Mouse (Mus musculus): ENCODE results near the gene Gjc2. TPM values are rescaled to one million over a fixed set of nuclear protein-coding genes. Genes with fewer than 3 reads are reported as not detected.

The Gjc2 gene
- total and polyA plus RNA-seq, 3 experiments = 0.45 to 0.72 (median 0.57) TPM

DNA sequence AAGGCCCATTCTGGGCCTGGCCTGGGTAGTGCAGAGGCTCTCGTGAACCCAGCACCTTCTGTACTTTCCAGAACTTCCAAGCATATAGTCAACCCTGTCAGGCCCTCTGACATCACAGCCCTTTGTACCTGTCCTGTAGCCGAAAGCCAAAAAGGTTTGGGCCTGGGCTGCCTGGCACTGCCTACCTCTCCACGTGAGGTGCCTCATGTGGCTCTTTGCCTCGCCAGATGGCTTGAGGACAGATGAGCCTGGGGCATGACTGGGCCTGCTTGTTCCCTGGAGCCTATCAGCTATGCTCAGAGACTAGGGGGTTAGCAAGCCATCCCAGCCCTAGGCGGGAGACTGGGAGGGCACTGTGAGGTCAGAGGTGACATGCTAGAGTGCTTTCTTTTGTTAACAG is 2.5 kb upstream of the Gjc2 start:
- Histone ChIP-seq H3K4me1 (ENCODE audit: control insufficient read depth, insufficient read depth, low read length) (peaks cover 6% of the 10 kb centered on the region), H3K27me3 (ENCODE audit: control insufficient read depth, insufficient read depth, low read length) (no peaks in the 10 kb centered on the region), H3K36me3 (ENCODE audit: control insufficient read depth, insufficient read depth, low read length) (no peaks in the 10 kb centered on the region), H3K4me3 (no peak overlapping the region), H3K79me2 (replicated peaks; ENCODE audit: control insufficient read depth, insufficient read depth, low read length) (no peaks in the 10 kb centered on the region; the same call in 1 of the 2 replicates), H3K9ac (ENCODE audit: low read depth, low read length) (no peak overlapping the region), H3K27ac (no peak overlapping the region)
- TF ChIP-seq EP300 (IDR thresholded peaks at IDR 0.05; ENCODE audit: insufficient read depth, low read depth, low read length) (no peak), CTCF (IDR thresholded peaks at IDR 0.05) (no peak), POLR2A (IDR thresholded peaks at IDR 0.05; ENCODE audit: insufficient read depth, low read depth, low read length) (no peak)
- intact Hi-C loops (cut with DNase I) = no loop called here
- no peak for DNase-seq
- WGBS = 85% methylated on average over 5 of the region's 5 CpGs

- Histone ChIP-seq H3K36me3 (ENCODE audit: control insufficient read depth, insufficient read depth, low read length) (no peaks in the 10 kb centered on the region), H3K27ac (peak overlapping the region; percentile 78), H3K27me3 (ENCODE audit: control insufficient read depth, insufficient read depth, low read length) (no peaks in the 10 kb centered on the region), H3K4me3 (no peak overlapping the region), H3K4me1 (ENCODE audit: control insufficient read depth, insufficient read depth, low read length) (peaks cover 6% of the 10 kb centered on the region), H3K79me2 (replicated peaks; ENCODE audit: control insufficient read depth, insufficient read depth, low read length) (no peaks in the 10 kb centered on the region), H3K9ac (ENCODE audit: low read depth, low read length) (no peak overlapping the region)
- intact Hi-C loops (cut with DNase I) = loop anchor here (2.0 kb wide), 1 partner anchor 23 kb away; no protein-coding TSS in a partner anchor
- peak; percentile 95 for TF ChIP-seq CTCF (IDR thresholded peaks at IDR 0.05)
- no peak for TF ChIP-seq POLR2A (IDR thresholded peaks at IDR 0.05; ENCODE audit: insufficient read depth, low read depth, low read length)
- peak; percentile 82; the same call in 1 of the 2 replicates for TF ChIP-seq EP300 (IDR thresholded peaks at IDR 0.05; ENCODE audit: insufficient read depth, low read depth, low read length)
- 5% methylated on average over 3 of the region's 3 CpGs for WGBS
- DNase-seq = peak; percentile 68 to 75
These were observed 808 bp upstream of the Gjc2 start for GRCm38 (mm10) chr11:59183821-59184220.

GRCm38 (mm10) chr11:59176921-59177320 is 6.1 kb downstream of the Gjc2 start:
- no peak for DNase-seq
- Histone ChIP-seq H3K27ac (no peak overlapping the region), H3K4me1 (ENCODE audit: control insufficient read depth, insufficient read depth, low read length) (no peaks in the 10 kb centered on the region), H3K9ac (ENCODE audit: low read depth, low read length) (no peak overlapping the region), H3K36me3 (ENCODE audit: control insufficient read depth, insufficient read depth, low read length) (no peaks in the 10 kb centered on the region), H3K79me2 (replicated peaks; ENCODE audit: control insufficient read depth, insufficient read depth, low read length) (no peaks in the 10 kb centered on the region), H3K4me3 (no peak overlapping the region), H3K27me3 (ENCODE audit: control insufficient read depth, insufficient read depth, low read length) (peaks cover 10% of the 10 kb centered on the region)
- WGBS = 8% methylated on average over 32 of the region's 34 CpGs
- TF ChIP-seq EP300 (IDR thresholded peaks at IDR 0.05; ENCODE audit: insufficient read depth, low read depth, low read length) (no peak), POLR2A (IDR thresholded peaks at IDR 0.05; ENCODE audit: insufficient read depth, low read depth, low read length) (no peak), CTCF (IDR thresholded peaks at IDR 0.05) (no peak)
- intact Hi-C loops (cut with DNase I) = no loop called here

GRCm38 (mm10) chr11:59176475-59176874 is 6.5 kb downstream of the Gjc2 start:
- Histone ChIP-seq H3K27me3 (ENCODE audit: control insufficient read depth, insufficient read depth, low read length) (peaks cover 10% of the 10 kb centered on the region), H3K27ac (no peak overlapping the region)

GRCm38 (mm10) chr11:59174189-59174838 is 8.7 kb downstream of the Gjc2 start:
- no peak for DNase-seq
- Histone ChIP-seq H3K27me3 (ENCODE audit: control insufficient read depth, insufficient read depth, low read length) (peaks cover 10% of the 10 kb centered on the region), H3K36me3 (ENCODE audit: control insufficient read depth, insufficient read depth, low read length) (no peaks in the 10 kb centered on the region), H3K4me3 (no peak overlapping the region), H3K79me2 (replicated peaks; ENCODE audit: control insufficient read depth, insufficient read depth, low read length) (no peaks in the 10 kb centered on the region), H3K9ac (ENCODE audit: low read depth, low read length) (no peak overlapping the region), H3K4me1 (ENCODE audit: control insufficient read depth, insufficient read depth, low read length) (no peaks in the 10 kb centered on the region), H3K27ac (no peak overlapping the region)
- no peak for TF ChIP-seq POLR2A (IDR thresholded peaks at IDR 0.05; ENCODE audit: insufficient read depth, low read depth, low read length)
- no peak for TF ChIP-seq CTCF (IDR thresholded peaks at IDR 0.05)
- no peak for TF ChIP-seq EP300 (IDR thresholded peaks at IDR 0.05; ENCODE audit: insufficient read depth, low read depth, low read length)
- 70% methylated on average over 6 of the region's 6 CpGs for WGBS
- intact Hi-C loops (cut with DNase I) = no loop called here

More at GRCm38 (mm10) chr11:59176475-59176874, 6.5 kb downstream of the Gjc2 start:
- Histone ChIP-seq H3K9ac (ENCODE audit: low read depth, low read length) (no peak overlapping the region), H3K36me3 (ENCODE audit: control insufficient read depth, insufficient read depth, low read length) (no peaks in the 10 kb centered on the region), H3K4me1 (ENCODE audit: control insufficient read depth, insufficient read depth, low read length) (no peaks in the 10 kb centered on the region), H3K4me3 (no peak overlapping the region), H3K79me2 (replicated peaks; ENCODE audit: control insufficient read depth, insufficient read depth, low read length) (no peaks in the 10 kb centered on the region)
- no peak for DNase-seq
- intact Hi-C loops (cut with DNase I) = no loop called here
- WGBS = 6% methylated on average over 48 of the region's 48 CpGs
- no peak for TF ChIP-seq POLR2A (IDR thresholded peaks at IDR 0.05; ENCODE audit: insufficient read depth, low read depth, low read length)
- no peak for TF ChIP-seq CTCF (IDR thresholded peaks at IDR 0.05)
- no peak for TF ChIP-seq EP300 (IDR thresholded peaks at IDR 0.05; ENCODE audit: insufficient read depth, low read depth, low read length)

- Histone ChIP-seq H3K79me2 (replicated peaks; ENCODE audit: control insufficient read depth, insufficient read depth, low read length) (no peaks in the 10 kb centered on the region), H3K27me3 (ENCODE audit: control insufficient read depth, insufficient read depth, low read length) (no peaks in the 10 kb centered on the region), H3K4me1 (ENCODE audit: control insufficient read depth, insufficient read depth, low read length) (no peaks in the 10 kb centered on the region), H3K9ac (ENCODE audit: low read depth, low read length) (no peak overlapping the region), H3K4me3 (no peak overlapping the region), H3K36me3 (ENCODE audit: control insufficient read depth, insufficient read depth, low read length) (no peaks in the 10 kb centered on the region), H3K27ac (no peak overlapping the region)
- TF ChIP-seq POLR2A (IDR thresholded peaks at IDR 0.05; ENCODE audit: insufficient read depth, low read depth, low read length) = no peak
- TF ChIP-seq CTCF (IDR thresholded peaks at IDR 0.05) = no peak
- TF ChIP-seq EP300 (IDR thresholded peaks at IDR 0.05; ENCODE audit: insufficient read depth, low read depth, low read length) = no peak
- 57% methylated on average over 4 of the region's 4 CpGs for WGBS
- intact Hi-C loops (cut with DNase I) = no loop called here
- DNase-seq = no peak
These were observed 12.5 kb downstream of the Gjc2 start for GRCm38 (mm10) chr11:59170549-59170948.

Data from heart, adult 2 months (tissue).